Mouse (Mus musculus): ENCODE measurements around the gene Olfml2b. TPM values are rescaled to one million over a fixed set of nuclear protein-coding genes. Genes with fewer than 3 reads are reported as not detected.

The Olfml2b gene
- polyA plus RNA-seq, 1 experiment from 2014 or later, result 17.0 TPM

DNA sequence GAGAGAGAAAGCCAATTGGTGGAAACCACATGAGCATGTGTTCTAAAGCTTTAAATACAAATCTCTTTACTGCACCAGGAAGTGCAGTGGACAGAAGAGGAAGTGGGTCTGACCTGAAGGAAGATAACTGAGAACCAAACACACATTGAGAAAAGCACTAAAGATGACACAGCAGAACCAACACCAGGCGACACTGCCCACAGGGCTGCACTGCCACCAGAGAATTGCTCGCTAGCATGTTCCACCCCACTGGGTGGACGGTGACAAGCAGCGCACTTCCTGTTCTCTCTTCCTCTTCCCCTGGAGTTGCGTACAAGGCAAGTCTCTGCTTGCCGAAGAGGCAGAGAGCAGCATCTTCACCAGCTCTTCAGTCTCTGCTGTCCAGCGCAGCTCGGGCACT, 65.1 kb downstream of the Olfml2b start:
- Histone ChIP-seq H3K36me3 (ENCODE audit: control insufficient read depth, insufficient read depth, low read length) (no peaks in the 10 kb centered on the region; the same call in 1 of the 2 replicates), H3K9ac (ENCODE audit: low read depth, low read length) (no peak overlapping the region), H3K27me3 (replicated peaks; ENCODE audit: control insufficient read depth, insufficient read depth, low read length) (no peaks in the 10 kb centered on the region), H3K9me3 (ENCODE audit: control insufficient read depth, low read length) (no peaks in the 10 kb centered on the region), H3K4me3 (ENCODE audit: low read length) (no peak overlapping the region), H3K4me2 (ENCODE audit: low read depth, low read length) (no peak overlapping the region), H3K27ac (ENCODE audit: low read length) (no peak overlapping the region), H3K4me1 (ENCODE audit: control insufficient read depth, insufficient read depth, low read length) (no peaks in the 10 kb centered on the region)
- no peak for ATAC-seq
- WGBS, result 86% methylated on average over 8 of the region's 8 CpGs

DNA sequence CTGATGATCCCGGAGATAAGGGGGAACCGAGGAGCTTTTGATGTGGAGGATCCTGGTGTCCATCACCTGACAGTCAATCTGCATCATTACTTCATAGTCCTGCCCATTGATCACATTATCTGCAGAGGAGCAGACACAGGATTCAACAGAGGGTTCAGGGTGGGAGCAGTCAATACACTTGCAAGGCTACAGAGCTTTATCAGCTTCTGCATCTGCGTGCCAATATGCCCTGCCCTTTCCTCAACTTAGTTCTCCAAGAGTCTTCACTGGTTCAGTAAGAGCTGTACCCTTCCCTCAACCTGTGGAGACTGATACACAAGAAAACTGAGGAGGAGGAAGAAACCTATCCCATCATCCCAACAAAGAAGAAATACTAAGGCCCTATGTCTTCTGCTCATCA, 65.6 kb downstream of the Olfml2b start:
- Histone ChIP-seq H3K9me3 (ENCODE audit: control insufficient read depth, low read length) (no peaks in the 10 kb centered on the region), H3K4me2 (ENCODE audit: low read depth, low read length) (no peak overlapping the region), H3K9ac (ENCODE audit: low read depth, low read length) (no peak overlapping the region), H3K4me3 (ENCODE audit: low read length) (no peak overlapping the region), H3K27ac (ENCODE audit: low read length) (no peak overlapping the region), H3K27me3 (replicated peaks; ENCODE audit: control insufficient read depth, insufficient read depth, low read length) (no peaks in the 10 kb centered on the region), H3K4me1 (ENCODE audit: control insufficient read depth, insufficient read depth, low read length) (no peaks in the 10 kb centered on the region), H3K36me3 (ENCODE audit: control insufficient read depth, insufficient read depth, low read length) (no peaks in the 10 kb centered on the region; the same call in 1 of the 2 replicates)
- 84% methylated on average over 3 of the region's 3 CpGs for WGBS
- ATAC-seq, result no peak

DNA sequence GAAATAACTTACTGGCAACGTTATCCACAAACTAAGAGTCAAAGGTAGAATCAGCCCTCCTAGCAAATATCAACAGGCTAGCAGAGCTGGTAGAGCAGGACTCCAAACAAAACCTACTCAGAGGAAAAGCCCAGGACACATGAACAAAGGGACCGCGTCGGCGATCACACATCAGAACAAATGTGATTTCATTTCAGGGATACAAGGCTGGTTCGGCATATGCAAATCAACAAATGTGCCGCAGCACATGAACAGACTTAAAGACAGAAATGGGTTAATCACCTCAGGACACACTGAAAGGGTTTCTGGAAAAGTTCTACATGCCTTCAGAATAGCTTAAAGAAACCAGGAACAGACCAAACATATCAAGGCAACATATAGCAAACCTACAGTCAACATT, 67.4 kb downstream of the Olfml2b start:
- Histone ChIP-seq H3K27ac (ENCODE audit: low read length) (no peak overlapping the region), H3K27me3 (replicated peaks; ENCODE audit: control insufficient read depth, insufficient read depth, low read length) (no peaks in the 10 kb centered on the region), H3K9me3 (ENCODE audit: control insufficient read depth, low read length) (no peaks in the 10 kb centered on the region), H3K4me2 (ENCODE audit: low read depth, low read length) (no peak overlapping the region), H3K9ac (ENCODE audit: low read depth, low read length) (no peak overlapping the region), H3K36me3 (ENCODE audit: control insufficient read depth, insufficient read depth, low read length) (no peaks in the 10 kb centered on the region; the same call in 1 of the 2 replicates), H3K4me1 (ENCODE audit: control insufficient read depth, insufficient read depth, low read length) (no peaks in the 10 kb centered on the region), H3K4me3 (ENCODE audit: low read length) (no peak overlapping the region)
- no peak for ATAC-seq
- 92% methylated on average over 7 of the region's 7 CpGs for WGBS

DNA sequence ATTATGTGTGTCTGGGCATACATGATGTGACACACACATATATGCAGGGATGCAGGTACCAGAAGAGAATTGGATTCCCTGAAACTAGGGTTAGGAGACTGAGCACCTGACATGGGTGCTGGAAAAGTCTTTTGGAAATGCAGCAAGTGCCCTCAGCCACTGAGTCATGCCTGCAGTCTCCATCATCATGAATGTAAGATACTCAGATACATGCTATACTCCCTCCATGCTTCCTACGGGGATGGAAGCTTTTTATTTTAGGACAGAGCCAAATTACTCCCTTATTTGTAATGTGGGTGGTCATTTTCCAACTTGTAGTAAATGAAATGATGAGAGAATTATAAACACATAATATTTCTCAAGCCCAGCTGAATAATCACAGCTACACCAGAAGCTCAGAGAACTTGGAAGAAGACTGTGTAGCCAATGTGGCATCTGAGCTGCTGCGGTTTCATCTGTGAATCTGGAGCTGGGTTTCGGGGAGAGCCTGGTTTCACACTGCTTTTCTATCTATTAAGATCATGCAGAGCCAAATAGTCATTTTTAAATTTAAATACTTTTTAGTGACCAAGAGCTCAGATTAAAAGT, 73.0 kb downstream of the Olfml2b start:
- no peak for ATAC-seq
- H3K4me3 ChIP-seq (ENCODE audit: low read length), result no peak overlapping the region
- no peaks in the 10 kb centered on the region for H3K27me3 ChIP-seq (replicated peaks; ENCODE audit: control insufficient read depth, insufficient read depth, low read length)
- H3K4me1 ChIP-seq (ENCODE audit: control insufficient read depth, insufficient read depth, low read length), result no peaks in the 10 kb centered on the region
- H3K4me2 ChIP-seq (ENCODE audit: low read depth, low read length), result no peak overlapping the region
- no peak overlapping the region for H3K27ac ChIP-seq (ENCODE audit: low read length)
- no peaks in the 10 kb centered on the region for H3K36me3 ChIP-seq (ENCODE audit: control insufficient read depth, insufficient read depth, low read length)
- no peak overlapping the region for H3K9ac ChIP-seq (ENCODE audit: low read depth, low read length)
- 61% methylated on average over 3 of the region's 3 CpGs for WGBS
- no peaks in the 10 kb centered on the region for H3K9me3 ChIP-seq (ENCODE audit: control insufficient read depth, low read length)

DNA sequence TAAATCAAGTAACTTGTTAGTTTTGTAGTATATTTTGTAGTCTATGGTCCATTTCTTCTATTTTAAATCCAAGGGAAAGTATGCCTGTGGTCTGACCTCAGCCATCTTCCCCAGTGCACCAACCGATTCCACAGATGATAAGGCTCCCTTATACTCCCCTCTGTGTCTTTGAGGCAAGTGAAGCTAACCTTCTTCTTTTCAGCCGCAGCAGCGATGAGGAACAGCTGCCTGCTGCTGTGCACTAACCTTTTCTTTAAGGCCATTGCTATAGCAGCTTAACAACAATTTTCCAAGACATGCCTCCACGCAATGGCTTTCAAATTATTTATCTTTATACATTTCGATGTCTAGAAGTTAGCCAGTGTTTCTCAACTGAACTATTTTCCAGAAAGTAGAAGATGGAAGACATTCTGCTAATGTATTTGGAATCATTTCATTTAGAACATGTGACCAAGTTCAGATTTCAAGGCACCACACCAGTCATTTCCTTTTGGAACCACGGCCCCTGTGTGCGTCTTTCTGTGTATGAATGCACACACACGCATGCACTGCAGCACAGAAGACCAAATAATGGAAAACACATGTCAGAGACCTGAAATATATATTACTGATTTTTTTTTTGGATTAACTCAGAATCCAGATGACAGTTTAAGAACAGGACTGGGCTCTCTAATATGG, 73.9 kb downstream of the Olfml2b start:
- no peaks in the 10 kb centered on the region for H3K9me3 ChIP-seq (ENCODE audit: control insufficient read depth, low read length)
- WGBS, result 69% methylated on average over 8 of the region's 8 CpGs
- ATAC-seq, result no peak
- H3K36me3 ChIP-seq (ENCODE audit: control insufficient read depth, insufficient read depth, low read length), result no peaks in the 10 kb centered on the region
- H3K4me1 ChIP-seq (ENCODE audit: control insufficient read depth, insufficient read depth, low read length), result no peaks in the 10 kb centered on the region
- H3K27me3 ChIP-seq (replicated peaks; ENCODE audit: control insufficient read depth, insufficient read depth, low read length), result no peaks in the 10 kb centered on the region
- H3K9ac ChIP-seq (ENCODE audit: low read depth, low read length), result no peak overlapping the region
- H3K4me3 ChIP-seq (ENCODE audit: low read length), result no peak overlapping the region
- no peak overlapping the region for H3K27ac ChIP-seq (ENCODE audit: low read length)
- no peak overlapping the region for H3K4me2 ChIP-seq (ENCODE audit: low read depth, low read length)

DNA sequence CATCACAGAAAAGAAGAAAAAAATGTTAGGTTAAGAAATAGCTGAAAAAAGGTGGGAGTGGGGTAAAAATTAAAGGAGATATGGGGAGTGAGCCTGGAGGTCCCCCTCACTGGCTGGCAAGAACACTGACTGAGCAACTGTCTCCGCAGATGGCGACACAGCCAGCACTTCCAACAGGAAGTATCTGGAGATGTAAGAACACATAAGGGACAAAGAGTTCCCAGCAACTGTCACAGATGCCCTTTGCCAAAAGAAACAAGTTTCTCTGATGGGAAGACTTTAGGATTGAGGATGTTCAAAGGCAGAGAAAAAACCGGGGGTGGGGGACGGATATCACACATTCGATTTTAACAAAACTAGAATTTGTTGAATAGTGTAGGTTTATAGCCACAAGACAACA, 77.2 kb downstream of the Olfml2b start:
- H3K4me2 ChIP-seq (ENCODE audit: low read depth, low read length), result no peak overlapping the region
- H3K27ac ChIP-seq (ENCODE audit: low read length), result no peak overlapping the region
- H3K27me3 ChIP-seq (replicated peaks; ENCODE audit: control insufficient read depth, insufficient read depth, low read length), result no peaks in the 10 kb centered on the region
- 88% methylated on average over 5 of the region's 5 CpGs for WGBS
- H3K9me3 ChIP-seq (ENCODE audit: control insufficient read depth, low read length), result no peaks in the 10 kb centered on the region
- H3K9ac ChIP-seq (ENCODE audit: low read depth, low read length), result no peak overlapping the region
- ATAC-seq, result no peak
- H3K4me3 ChIP-seq (ENCODE audit: low read length), result no peak overlapping the region
- H3K4me1 ChIP-seq (ENCODE audit: control insufficient read depth, insufficient read depth, low read length), result no peaks in the 10 kb centered on the region
- H3K36me3 ChIP-seq (ENCODE audit: control insufficient read depth, insufficient read depth, low read length), result no peaks in the 10 kb centered on the region

DNA sequence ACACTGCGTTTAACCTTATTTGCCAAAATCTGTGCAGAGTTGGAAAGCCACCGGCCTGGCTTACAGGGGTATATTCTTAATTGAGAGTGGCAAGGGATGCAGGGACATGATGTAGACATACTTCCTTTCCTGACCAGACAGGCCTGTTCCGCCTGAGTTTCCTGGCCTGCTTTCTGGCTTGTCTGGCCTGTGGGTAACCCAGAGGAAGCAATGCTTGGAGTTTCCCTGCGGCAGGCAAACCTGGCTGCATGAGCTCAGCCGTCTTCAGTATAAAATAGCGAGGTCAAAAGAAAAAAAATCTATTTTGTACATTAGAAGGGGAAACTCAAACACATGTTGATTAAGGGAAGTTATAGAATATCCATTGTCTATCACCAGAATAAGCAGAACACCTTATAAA, 84.2 kb downstream of the Olfml2b start:
- WGBS, result 71% methylated on average over 6 of the region's 6 CpGs
- H3K4me1 ChIP-seq (ENCODE audit: control insufficient read depth, insufficient read depth, low read length), result 0 out of 2 replicates have a peak, but pooled peaks cover 2% of the 10 kb centered on the region
- no peaks in the 10 kb centered on the region for H3K9me3 ChIP-seq (ENCODE audit: control insufficient read depth, low read length)
- H3K36me3 ChIP-seq (ENCODE audit: control insufficient read depth, insufficient read depth, low read length), result no peaks in the 10 kb centered on the region
- no peak overlapping the region for H3K4me2 ChIP-seq (ENCODE audit: low read depth, low read length)
- H3K27me3 ChIP-seq (replicated peaks; ENCODE audit: control insufficient read depth, insufficient read depth, low read length), result no peaks in the 10 kb centered on the region
- no peak overlapping the region for H3K4me3 ChIP-seq (ENCODE audit: low read length)
- ATAC-seq, result no peak
- H3K27ac ChIP-seq (ENCODE audit: low read length), result no peak overlapping the region
- H3K9ac ChIP-seq (ENCODE audit: low read depth, low read length), result no peak overlapping the region

DNA sequence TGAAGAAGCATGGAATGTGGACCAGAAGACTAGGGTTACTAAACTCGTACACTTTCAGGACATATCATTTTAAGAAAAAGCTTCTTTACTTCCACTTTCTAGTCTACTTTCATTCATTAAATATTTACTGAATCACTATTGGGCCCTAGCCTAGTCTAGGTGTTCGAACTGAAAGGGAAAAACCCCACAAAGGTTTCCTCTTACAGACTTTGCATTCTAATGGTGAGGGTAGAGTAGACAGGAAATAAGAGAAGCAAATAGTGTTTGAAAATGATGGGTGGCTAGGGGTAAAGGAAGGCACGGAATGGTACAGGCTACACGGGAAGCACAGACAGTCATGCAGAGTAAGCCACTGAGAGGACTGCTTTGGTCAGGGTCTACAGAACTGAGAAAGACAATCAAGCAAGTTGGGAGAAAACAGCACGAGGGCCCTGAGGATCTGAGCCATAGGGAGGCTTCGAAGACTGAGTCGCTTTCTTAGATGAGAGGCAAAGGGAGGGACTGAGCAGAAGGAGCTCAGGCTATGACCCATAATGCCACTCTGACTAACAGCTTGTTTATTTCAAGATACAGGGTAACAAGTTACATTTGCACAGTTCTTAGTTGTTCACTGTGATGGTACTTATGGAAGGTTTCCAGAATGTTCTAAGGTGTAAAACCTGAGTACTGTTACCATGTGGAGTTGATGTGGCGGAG, 85.1 kb downstream of the Olfml2b start:
- Histone ChIP-seq H3K4me3 (ENCODE audit: low read length) (no peak overlapping the region), H3K4me2 (ENCODE audit: low read depth, low read length) (no peak overlapping the region), H3K9me3 (ENCODE audit: control insufficient read depth, low read length) (no peaks in the 10 kb centered on the region), H3K36me3 (ENCODE audit: control insufficient read depth, insufficient read depth, low read length) (no peaks in the 10 kb centered on the region), H3K4me1 (ENCODE audit: control insufficient read depth, insufficient read depth, low read length) (0 out of 2 replicates have a peak, but pooled peaks cover 2% of the 10 kb centered on the region), H3K27ac (ENCODE audit: low read length) (no peak overlapping the region), H3K9ac (ENCODE audit: low read depth, low read length) (no peak overlapping the region), H3K27me3 (replicated peaks; ENCODE audit: control insufficient read depth, insufficient read depth, low read length) (no peaks in the 10 kb centered on the region)
- no peak for ATAC-seq
- WGBS, result 79% methylated on average over 8 of the region's 8 CpGs

DNA sequence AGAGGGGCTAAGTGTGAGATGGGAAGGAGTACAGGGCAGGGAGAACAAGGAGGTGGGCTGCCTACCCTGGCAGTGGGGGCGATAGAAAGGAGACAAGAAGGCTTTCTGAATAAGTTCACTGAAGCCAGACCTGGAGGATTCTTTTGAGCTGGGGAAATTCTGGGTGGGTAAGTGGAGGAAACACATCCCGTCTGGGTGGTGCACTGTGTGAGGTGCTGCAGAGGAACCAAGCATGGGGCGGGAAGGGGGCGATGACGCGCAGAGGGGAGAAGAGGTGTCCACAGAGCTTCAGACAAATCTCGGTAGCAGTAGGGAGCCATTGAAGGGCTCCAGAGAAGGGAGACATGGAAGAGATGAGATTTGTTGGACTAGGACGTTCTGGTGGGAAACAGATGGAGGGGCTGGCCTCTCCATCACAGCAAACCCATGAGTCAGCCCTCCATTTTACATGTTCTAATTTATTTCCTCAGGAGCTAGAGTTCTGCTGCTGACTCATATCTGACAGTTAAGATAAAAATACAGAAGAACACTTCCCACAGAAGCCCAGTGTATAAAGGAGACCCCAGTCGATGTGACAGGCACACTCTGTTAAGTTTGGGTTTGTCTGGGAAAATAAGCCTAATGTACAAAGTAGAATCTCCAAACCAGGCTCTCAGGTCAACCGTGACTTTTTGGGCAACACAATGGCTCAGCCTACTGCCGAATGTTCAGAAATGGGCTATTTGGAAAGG, 87.7 kb downstream of the Olfml2b start:
- WGBS, result 71% methylated on average over 11 of the region's 11 CpGs

More for the DNA sequence above, 87.7 kb downstream of the Olfml2b start:
- 0 out of 2 replicates have a peak, but pooled peaks cover 2% of the 10 kb centered on the region for H3K4me1 ChIP-seq (ENCODE audit: control insufficient read depth, insufficient read depth, low read length)
- no peaks in the 10 kb centered on the region for H3K27me3 ChIP-seq (replicated peaks; ENCODE audit: control insufficient read depth, insufficient read depth, low read length)
- no peak overlapping the region for H3K4me2 ChIP-seq (ENCODE audit: low read depth, low read length)
- H3K27ac ChIP-seq (ENCODE audit: low read length), result no peak overlapping the region
- no peak for ATAC-seq
- H3K36me3 ChIP-seq (ENCODE audit: control insufficient read depth, insufficient read depth, low read length), result no peaks in the 10 kb centered on the region
- H3K9ac ChIP-seq (ENCODE audit: low read depth, low read length), result no peak overlapping the region
- no peak overlapping the region for H3K4me3 ChIP-seq (ENCODE audit: low read length)
- no peaks in the 10 kb centered on the region for H3K9me3 ChIP-seq (ENCODE audit: control insufficient read depth, low read length)
